Mouse (Mus musculus) left cerebral cortex, postnatal 25 days (tissue): Measurements from ENCODE around the gene Npepl1. TPM values are rescaled to one million over a fixed set of nuclear protein-coding genes. Genes with fewer than 3 reads are reported as not detected.

Source experiments
- DNase-seq, 2 experiments: peaks; one replicate each; pipeline ENCODE4 v3.0.0; 2022; ENCODE audit warnings: low spot score in 2 of 2, mixed read lengths in 1 of 2
- intact Hi-C: fragments of 180-260 bp; cut with DNase I; formaldehyde crosslinking; loops from one replicate; pipeline ENCODE4 v1.15.1; 2025
- total RNA-seq, 2 experiments: library from RNA; stranded (reverse); gene quantifications; 2 replicates each; pipeline ENCODE4 v1.2.3; 2021

Npepl1 gene
- total RNA-seq, 2 experiments from 2014 or later: 9.9 to 10.8 TPM

DNA sequence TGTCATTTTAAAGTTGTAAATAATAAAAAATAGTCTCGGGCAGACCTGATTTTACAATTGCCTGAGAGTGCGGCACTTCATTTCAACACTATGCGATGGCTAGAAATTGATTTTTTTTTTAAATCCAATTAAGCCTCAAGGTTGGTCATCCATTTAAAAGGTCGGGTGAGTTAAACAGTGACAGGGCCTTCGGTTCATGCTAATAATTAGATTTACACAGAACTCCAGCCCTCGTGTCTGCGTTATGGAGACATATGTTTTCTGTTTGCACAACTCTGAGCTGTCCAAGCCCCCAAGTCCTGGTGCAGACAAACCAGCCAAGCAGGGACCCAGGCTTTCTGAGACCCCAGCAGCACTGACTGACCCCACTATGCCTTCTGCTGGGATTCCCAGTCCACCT, 7.8 kb upstream of the Npepl1 start:
- intact Hi-C loops: no loop called here
- no peak for DNase-seq

GRCm38 (mm10) chr2:174103527-174103926, 6.6 kb upstream of the Npepl1 start:
- DNase-seq: peak in 1 of 2 experiments; percentile 18

GRCm38 (mm10) chr2:174107375-174107774, 2.8 kb upstream of the Npepl1 start:
- intact Hi-C loops: no loop called here
- DNase-seq: no peak

More at GRCm38 (mm10) chr2:174103527-174103926, 6.6 kb upstream of the Npepl1 start:
- intact Hi-C loops: no loop called here

- intact Hi-C loops: loop anchor here (1.0 kb wide), 1 partner anchor 35 kb away; the partner anchor contains the start of gene Stx16
- DNase-seq: no peak
These were observed 817 bp downstream of the Npepl1 start for GRCm38 (mm10) chr2:174110783-174111549.

DNA sequence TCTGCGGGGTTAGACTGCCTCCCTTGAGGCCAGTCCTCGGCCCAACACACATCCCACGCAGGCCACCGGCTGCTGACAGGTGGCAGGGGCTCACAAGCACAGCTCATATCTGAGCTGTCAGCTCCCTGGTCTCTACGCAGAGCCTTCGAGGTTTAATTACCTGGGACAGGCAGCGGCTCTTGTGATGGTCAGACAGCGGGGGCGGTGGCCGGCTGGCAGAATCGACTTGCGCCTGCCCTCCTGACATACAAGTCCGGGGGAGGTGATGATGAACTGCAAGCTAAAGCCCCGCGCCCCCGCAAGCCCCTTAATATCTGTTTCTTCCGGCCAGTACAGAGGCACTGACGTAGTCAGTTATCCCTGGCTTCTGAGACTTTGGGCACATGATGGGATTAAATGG, 2.8 kb downstream of the Npepl1 start:
- DNase-seq: no peak
- intact Hi-C loops: no loop called here

GRCm38 (mm10) chr2:174114148-174114864, 4.2 kb downstream of the Npepl1 start:
- peak in 1 of 2 experiments; percentile 14 for DNase-seq

DNA sequence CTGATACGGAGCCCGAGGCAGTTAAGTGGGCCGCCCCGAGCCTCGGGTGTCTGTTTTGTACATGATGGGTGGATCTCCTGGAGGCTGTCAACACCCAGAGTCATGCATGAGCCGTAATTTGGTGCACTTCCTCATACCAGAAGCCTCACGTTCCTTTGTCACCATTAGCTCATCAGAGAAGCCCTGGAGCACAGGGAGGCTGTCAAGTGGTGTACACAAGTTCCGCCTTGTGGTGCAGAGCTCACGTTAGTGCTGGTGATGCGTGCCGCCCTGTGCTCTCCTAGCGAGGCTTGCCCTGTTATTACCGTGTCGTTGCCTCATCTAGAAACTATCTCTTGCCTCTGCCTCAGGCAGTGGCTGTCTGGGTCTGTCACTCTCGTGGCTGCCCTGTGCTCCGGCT, 6.8 kb downstream of the Npepl1 start:
- DNase-seq: no peak
- intact Hi-C loops: no loop called here

More at GRCm38 (mm10) chr2:174114148-174114864, 4.2 kb downstream of the Npepl1 start:
- intact Hi-C loops: no loop called here

- intact Hi-C loops: no loop called here
- DNase-seq: no peak
These were observed 8.0 kb downstream of the Npepl1 start for GRCm38 (mm10) chr2:174118141-174118540.

DNA sequence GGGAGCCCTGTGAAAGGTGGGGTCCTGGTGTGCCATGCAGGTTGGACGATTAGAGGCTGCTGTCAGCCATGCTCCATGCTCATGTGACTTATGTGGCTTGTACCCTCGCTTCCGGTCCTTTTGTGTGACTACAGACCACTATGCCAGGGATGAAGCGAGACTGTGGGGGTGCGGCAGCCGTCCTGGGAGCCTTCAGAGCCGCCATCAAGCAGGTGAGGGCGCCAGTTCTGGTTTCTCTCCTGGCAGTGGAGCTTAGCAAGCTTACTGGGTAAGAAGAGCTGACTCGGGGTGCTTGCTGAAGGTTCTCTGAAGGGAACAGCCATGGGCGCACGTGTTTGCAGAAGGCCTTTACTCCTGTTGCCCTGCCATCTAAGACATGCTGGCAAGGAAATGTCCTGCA, 9.1 kb downstream of the Npepl1 start:
- intact Hi-C loops: no loop called here
- DNase-seq: no peak

- DNase-seq: no peak
- intact Hi-C loops: no loop called here
These were observed 10.5 kb downstream of the Npepl1 start for GRCm38 (mm10) chr2:174120631-174121030.

GRCm38 (mm10) chr2:174121411-174121947, 11.3 kb downstream of the Npepl1 start:
- intact Hi-C loops: no loop called here
- no peak for DNase-seq

- DNase-seq: no peak
- intact Hi-C loops: no loop called here
These were observed 12.2 kb downstream of the Npepl1 start for GRCm38 (mm10) chr2:174122331-174122730.

DNA sequence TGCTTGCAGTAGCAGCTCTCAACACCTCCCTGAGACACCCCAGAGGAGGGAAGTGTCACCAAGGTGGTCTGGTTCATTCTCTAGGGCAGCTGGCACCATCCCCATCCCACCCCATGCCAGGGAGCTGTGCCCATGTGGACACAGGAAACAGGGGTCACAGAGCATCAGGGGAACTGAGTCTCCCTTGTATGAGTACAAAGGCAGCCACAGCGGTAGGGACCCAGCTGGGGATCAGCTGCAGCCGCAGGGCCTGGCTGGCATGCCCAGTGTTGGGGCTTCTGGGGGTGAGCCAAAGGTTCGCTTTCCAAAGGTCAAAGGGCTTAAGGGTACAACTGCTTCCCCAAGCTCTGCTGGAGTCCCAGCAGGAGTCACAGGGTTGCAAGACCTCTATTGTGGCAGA, 13.6 kb downstream of the Npepl1 start:
- DNase-seq: no peak
- intact Hi-C loops: no loop called here

DNA sequence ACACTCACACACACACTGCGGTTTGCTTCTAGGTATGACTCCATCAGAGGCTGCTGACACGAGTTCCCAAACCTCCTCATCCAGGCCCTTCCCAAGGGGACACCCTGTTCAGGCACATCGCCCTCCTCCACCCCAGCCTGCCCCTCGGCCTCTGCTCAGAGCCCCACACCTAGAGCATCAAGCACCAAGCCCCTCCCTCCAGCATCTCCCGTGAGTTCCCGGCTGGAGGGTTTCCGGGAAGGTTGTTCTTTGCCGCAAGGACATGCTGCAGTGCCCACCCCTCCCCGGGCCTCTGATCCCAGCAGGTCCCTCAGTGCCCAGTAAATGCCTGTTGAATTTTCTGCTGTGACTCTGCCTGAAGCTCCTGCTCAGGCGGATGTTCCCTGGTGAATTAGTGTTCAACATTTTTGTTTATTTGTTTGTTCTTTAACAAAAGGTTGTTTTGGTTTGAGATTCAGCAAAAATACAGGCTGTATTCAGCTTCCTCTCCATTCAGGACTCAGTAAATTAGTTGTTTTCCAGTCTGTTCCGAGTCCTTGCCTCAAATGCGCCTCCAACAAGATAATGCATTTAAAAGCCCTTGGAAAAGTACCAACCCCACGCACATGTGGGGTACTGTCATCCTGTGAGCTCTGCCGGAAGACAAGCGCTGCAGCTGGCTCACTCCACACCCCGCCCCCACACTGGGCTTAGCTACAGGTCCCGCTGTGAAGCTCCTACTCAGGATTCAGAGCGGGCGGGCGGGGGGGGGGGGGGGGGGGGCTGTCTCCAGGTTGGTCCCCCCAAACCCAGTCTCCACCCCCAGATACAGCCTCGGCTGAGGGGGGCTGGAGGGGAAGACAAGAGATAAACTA, 16.6 kb downstream of the Npepl1 start:
- intact Hi-C loops: no loop called here
- DNase-seq: peak; percentile 77 to 93

GRCm38 (mm10) chr2:174127376-174127713, 17.2 kb downstream of the Npepl1 start:
- intact Hi-C loops: no loop called here
- DNase-seq: no peak

DNA sequence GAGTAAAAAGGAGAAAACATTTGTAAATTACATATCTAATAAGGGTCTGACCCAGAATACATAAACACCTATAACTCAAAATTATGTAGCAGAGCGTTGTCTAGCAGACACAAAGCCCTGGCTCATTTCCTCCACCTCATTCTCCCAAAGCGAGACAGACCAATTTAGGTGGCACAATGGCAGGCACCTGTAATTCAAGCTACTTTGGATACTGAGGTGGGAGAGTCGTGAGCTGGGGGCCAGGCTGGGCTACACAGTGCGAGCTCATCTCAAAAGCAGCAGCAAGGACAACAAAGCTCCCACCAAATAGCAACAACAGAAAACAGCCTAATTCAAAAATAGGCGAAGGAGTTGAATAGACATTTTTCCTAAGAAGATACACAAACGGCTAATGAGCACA, 18.8 kb downstream of the Npepl1 start:
- intact Hi-C loops: no loop called here
- no peak for DNase-seq

GRCm38 (mm10) chr2:174130468-174131097, 20.4 kb downstream of the Npepl1 start:
- intact Hi-C loops: no loop called here
- no peak for DNase-seq

GRCm38 (mm10) chr2:174132413-174132969, 22.3 kb downstream of the Npepl1 start:
- no peak for DNase-seq
- intact Hi-C loops: no loop called here

- peak; percentile 65 to 91 for DNase-seq
- intact Hi-C loops: no loop called here
These were observed 48.9 kb downstream of the Npepl1 start for GRCm38 (mm10) chr2:174159035-174159434.
